Mouse (Mus musculus): Measurements from ENCODE around the gene Aggf1. TPM values are rescaled to one million over a fixed set of nuclear protein-coding genes. Genes with fewer than 3 reads are reported as not detected.
A peak's percentile ranks its signal among the peaks of the same experiment; 100 is the strongest.

The Aggf1 gene
- polyA plus RNA-seq, 1 experiment from 2014 or later: 19.6 TPM

GRCm38 (mm10) chr13:95323400-95323799 is 51.8 kb downstream of the Aggf1 start, which contains the start of gene Zbed3:
TSS of gene Zbed3 (plus strand) at chr13:95323612.
- H3K9ac ChIP-seq (ENCODE audit: low read depth, low read length): peak within 1 kb of the TSS; percentile 100
- H3K36me3 ChIP-seq (ENCODE audit: control insufficient read depth, insufficient read depth): no peaks in the 10 kb centered on the region
- H3K9me3 ChIP-seq (ENCODE audit: control insufficient read depth): no peaks in the 10 kb centered on the region
- 0 out of 2 replicates have a peak within 1 kb of the TSS, but pooled peaks have one; percentile 100 for H3K27ac ChIP-seq (ENCODE audit: low read depth, low read length)
- no peaks in the 10 kb centered on the region for H3K27me3 ChIP-seq (replicated peaks; ENCODE audit: control insufficient read depth, insufficient read depth, low read length)
- peak within 1 kb of the TSS; percentile 95 for H3K4me3 ChIP-seq (ENCODE audit: low read depth, low read length)
- no peak for TF ChIP-seq CTCF (IDR thresholded peaks at IDR 0.05; ENCODE audit: low read depth)
- ATAC-seq: no peak
- peaks cover 12% of the 10 kb centered on the region; the same call in 1 of the 2 replicates for H3K4me1 ChIP-seq (replicated peaks; ENCODE audit: control insufficient read depth, insufficient read depth, low read length)
- WGBS: 87% methylated on average over 6 of the region's 6 CpGs
- H3K4me2 ChIP-seq (replicated peaks; ENCODE audit: low read depth): peak within 1 kb of the TSS; percentile 91

GRCm38 (mm10) chr13:95320451-95320850 is 54.7 kb downstream of the Aggf1 start:
- Histone ChIP-seq H3K9ac (ENCODE audit: low read depth, low read length) (no peak overlapping the region), H3K4me2 (replicated peaks; ENCODE audit: low read depth) (no peak overlapping the region), H3K4me3 (ENCODE audit: low read depth, low read length) (no peak overlapping the region), H3K27me3 (replicated peaks; ENCODE audit: control insufficient read depth, insufficient read depth, low read length) (no peaks in the 10 kb centered on the region), H3K9me3 (ENCODE audit: control insufficient read depth) (no peaks in the 10 kb centered on the region), H3K27ac (ENCODE audit: low read depth, low read length) (no peak overlapping the region), H3K4me1 (replicated peaks; ENCODE audit: control insufficient read depth, insufficient read depth, low read length) (0 out of 2 replicates have a peak, but pooled peaks cover 4% of the 10 kb centered on the region), H3K36me3 (ENCODE audit: control insufficient read depth, insufficient read depth) (no peaks in the 10 kb centered on the region)
- TF ChIP-seq CTCF (IDR thresholded peaks at IDR 0.05; ENCODE audit: low read depth): no peak
- 35% methylated on average over 4 of the region's 4 CpGs for WGBS
- ATAC-seq: no peak

GRCm38 (mm10) chr13:95319153-95319552 is 56.0 kb downstream of the Aggf1 start:
- Histone ChIP-seq H3K4me3 (ENCODE audit: low read depth, low read length) (no peak overlapping the region), H3K27ac (ENCODE audit: low read depth, low read length) (no peak overlapping the region), H3K4me1 (replicated peaks; ENCODE audit: control insufficient read depth, insufficient read depth, low read length) (0 out of 2 replicates have a peak, but pooled peaks cover 4% of the 10 kb centered on the region), H3K9me3 (ENCODE audit: control insufficient read depth) (no peaks in the 10 kb centered on the region), H3K4me2 (replicated peaks; ENCODE audit: low read depth) (no peak overlapping the region), H3K27me3 (replicated peaks; ENCODE audit: control insufficient read depth, insufficient read depth, low read length) (no peaks in the 10 kb centered on the region), H3K36me3 (ENCODE audit: control insufficient read depth, insufficient read depth) (no peaks in the 10 kb centered on the region), H3K9ac (ENCODE audit: low read depth, low read length) (no peak overlapping the region)
- WGBS: 58% methylated on average over 6 of the region's 6 CpGs
- no peak for TF ChIP-seq CTCF (IDR thresholded peaks at IDR 0.05; ENCODE audit: low read depth)
- ATAC-seq: peak; percentile 28; the same call in 1 of the 2 replicates

GRCm38 (mm10) chr13:95312016-95312415 is 63.1 kb downstream of the Aggf1 start:
- Histone ChIP-seq H3K9me3 (ENCODE audit: control insufficient read depth) (no peaks in the 10 kb centered on the region), H3K4me1 (replicated peaks; ENCODE audit: control insufficient read depth, insufficient read depth, low read length) (no peaks in the 10 kb centered on the region), H3K27ac (ENCODE audit: low read depth, low read length) (no peak overlapping the region), H3K9ac (ENCODE audit: low read depth, low read length) (no peak overlapping the region), H3K36me3 (ENCODE audit: control insufficient read depth, insufficient read depth) (no peaks in the 10 kb centered on the region), H3K27me3 (replicated peaks; ENCODE audit: control insufficient read depth, insufficient read depth, low read length) (no peaks in the 10 kb centered on the region), H3K4me2 (replicated peaks; ENCODE audit: low read depth) (no peak overlapping the region), H3K4me3 (ENCODE audit: low read depth, low read length) (no peak overlapping the region)
- no peak for TF ChIP-seq CTCF (IDR thresholded peaks at IDR 0.05; ENCODE audit: low read depth)
- no peak for ATAC-seq
- 83% methylated on average over 6 of the region's 6 CpGs for WGBS

GRCm38 (mm10) chr13:95307100-95307655 is 68.0 kb downstream of the Aggf1 start:
- no peak overlapping the region for H3K4me3 ChIP-seq (ENCODE audit: low read depth, low read length)
- WGBS: 44% methylated on average over 8 of the region's 8 CpGs
- no peaks in the 10 kb centered on the region for H3K4me1 ChIP-seq (replicated peaks; ENCODE audit: control insufficient read depth, insufficient read depth, low read length)
- TF ChIP-seq CTCF (IDR thresholded peaks at IDR 0.05; ENCODE audit: low read depth): 0 out of 2 replicates have a peak, but pooled peaks have one; percentile 10
- H3K9me3 ChIP-seq (ENCODE audit: control insufficient read depth): no peaks in the 10 kb centered on the region
- no peak overlapping the region for H3K4me2 ChIP-seq (replicated peaks; ENCODE audit: low read depth)
- no peak for ATAC-seq
- no peak overlapping the region for H3K27ac ChIP-seq (ENCODE audit: low read depth, low read length)
- no peak overlapping the region for H3K9ac ChIP-seq (ENCODE audit: low read depth, low read length)
- no peaks in the 10 kb centered on the region for H3K36me3 ChIP-seq (ENCODE audit: control insufficient read depth, insufficient read depth)
- H3K27me3 ChIP-seq (replicated peaks; ENCODE audit: control insufficient read depth, insufficient read depth, low read length): no peaks in the 10 kb centered on the region

GRCm38 (mm10) chr13:95306596-95306995 is 68.6 kb downstream of the Aggf1 start:
- no peak for ATAC-seq
- 42% methylated on average over 4 of the region's 4 CpGs for WGBS
- no peaks in the 10 kb centered on the region for H3K27me3 ChIP-seq (replicated peaks; ENCODE audit: control insufficient read depth, insufficient read depth, low read length)
- no peaks in the 10 kb centered on the region for H3K9me3 ChIP-seq (ENCODE audit: control insufficient read depth)
- H3K4me3 ChIP-seq (ENCODE audit: low read depth, low read length): no peak overlapping the region
- no peak overlapping the region for H3K9ac ChIP-seq (ENCODE audit: low read depth, low read length)
- TF ChIP-seq CTCF (IDR thresholded peaks at IDR 0.05; ENCODE audit: low read depth): no peak
- no peaks in the 10 kb centered on the region for H3K4me1 ChIP-seq (replicated peaks; ENCODE audit: control insufficient read depth, insufficient read depth, low read length)
- H3K36me3 ChIP-seq (ENCODE audit: control insufficient read depth, insufficient read depth): no peaks in the 10 kb centered on the region
- H3K4me2 ChIP-seq (replicated peaks; ENCODE audit: low read depth): no peak overlapping the region
- no peak overlapping the region for H3K27ac ChIP-seq (ENCODE audit: low read depth, low read length)

Other genes starting within 250 kb of the Aggf1 start
- gene Pde8b, start 125.0 kb downstream of the Aggf1 start, polyA plus RNA-seq (2015; fragmentation: Nextera tagmentation; extraction: Ambion mirVana): 6.2 and 6.9 TPM in 2 replicates
- 19.6 and 20.9 TPM in 2 replicates for gene Zbed3, start 51.7 kb downstream of the Aggf1 start, polyA plus RNA-seq (2015; fragmentation: Nextera tagmentation; extraction: Ambion mirVana)
- gene Crhbp, start 69.6 kb upstream of the Aggf1 start, polyA plus RNA-seq (2015; fragmentation: Nextera tagmentation; extraction: Ambion mirVana): not detected in 2 replicates
- 2.0 and 2.1 TPM in 2 replicates for gene S100z, start 103.4 kb upstream of the Aggf1 start, polyA plus RNA-seq (2015; fragmentation: Nextera tagmentation; extraction: Ambion mirVana)
- 32.6 and 36.4 TPM in 2 replicates for gene F2rl1, start 149.9 kb upstream of the Aggf1 start, polyA plus RNA-seq (2015; fragmentation: Nextera tagmentation; extraction: Ambion mirVana)
- gene F2r, start 243.1 kb upstream of the Aggf1 start, polyA plus RNA-seq (2015; fragmentation: Nextera tagmentation; extraction: Ambion mirVana): 19.4 and 20.2 TPM in 2 replicates